Mouse (Mus musculus) embryonic fibroblast, embryonic 13.5 days (primary cell): ENCODE results near the gene Phactr4.

ENCODE experiments used
- CTCF ChIP-seq: IDR thresholded peaks from 2 replicates; pipeline ENCODE4 v1.5.1; 2011; ENCODE audit warnings: mild to moderate bottlenecking, control low read depth, low read length, moderate library complexity, borderline replicate concordance; ENCODE audit not compliant: insufficient read depth
- POLR2A ChIP-seq: IDR thresholded peaks from 2 replicates; pipeline ENCODE4 v1.6.1; 2011; ENCODE audit warnings: low read depth, mild to moderate bottlenecking, control low read depth, low read length, moderate library complexity

- TF ChIP-seq POLR2A (no peak), CTCF (no peak)
Measured at GRCm38 (mm10) chr4:132365450-132366060, 56.7 kb downstream of the Phactr4 start.
